Mouse (Mus musculus) monocyte, adult 5-6 weeks (primary cell): ENCODE measurements around the gene Slc2a12. TPM values are rescaled to one million over a fixed set of nuclear protein-coding genes. Genes with fewer than 3 reads are reported as not detected.
A peak's percentile ranks its signal among the peaks of the same experiment; 100 is the strongest.

Experiments used
- ATAC-seq: fragments of 153-309, 156-312 bp; replicated peaks from 2 replicates; pipeline ENCODE4 v1.8.0; 2017; ENCODE audit warnings: mild to moderate bottlenecking; ENCODE audit not compliant: low TSS enrichment, insufficient number of reproducible peaks, severe bottlenecking, poor library complexity, low FRiP score
- total RNA-seq: library from RNA; stranded (forward); fragments of 200-1000, 200-491, 200-594 nt; gene quantifications from 3 replicates; pipeline ENCODE4 v1.2.3, GENCODE M21; 2017

Slc2a12 gene
- total RNA-seq, 1 experiment from 2014 or later = 0.76 TPM

- ATAC-seq = peak; percentile 75
These were observed 69.7 kb downstream of the Slc2a12 start for GRCm38 (mm10) chr10:22714520-22714919.

DNA sequence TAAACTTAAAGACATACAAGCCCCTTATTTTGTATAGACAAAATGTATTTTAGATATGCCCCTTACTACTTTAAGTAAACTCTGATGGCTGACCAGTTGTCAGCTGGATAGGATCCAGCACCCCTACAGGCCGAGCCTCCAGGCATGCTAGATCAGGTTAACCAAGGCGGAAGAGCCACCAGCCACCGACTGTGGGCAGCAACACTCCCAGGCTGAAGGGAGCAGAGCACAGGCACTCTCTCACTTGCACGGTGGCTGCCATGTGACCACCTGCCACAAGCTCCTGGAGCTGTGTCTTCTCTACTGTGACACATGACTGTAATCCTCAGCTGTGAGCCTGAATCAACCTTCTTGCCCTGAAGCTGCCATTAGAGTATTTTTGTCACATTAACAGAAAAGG lies 73.7 kb downstream of the Slc2a12 start:
- ATAC-seq = no peak

- ATAC-seq = no peak
These were observed 76.1 kb downstream of the Slc2a12 start for GRCm38 (mm10) chr10:22720781-22721529.

GRCm38 (mm10) chr10:22725166-22725565 lies 80.4 kb downstream of the Slc2a12 start:
- ATAC-seq = no peak

DNA sequence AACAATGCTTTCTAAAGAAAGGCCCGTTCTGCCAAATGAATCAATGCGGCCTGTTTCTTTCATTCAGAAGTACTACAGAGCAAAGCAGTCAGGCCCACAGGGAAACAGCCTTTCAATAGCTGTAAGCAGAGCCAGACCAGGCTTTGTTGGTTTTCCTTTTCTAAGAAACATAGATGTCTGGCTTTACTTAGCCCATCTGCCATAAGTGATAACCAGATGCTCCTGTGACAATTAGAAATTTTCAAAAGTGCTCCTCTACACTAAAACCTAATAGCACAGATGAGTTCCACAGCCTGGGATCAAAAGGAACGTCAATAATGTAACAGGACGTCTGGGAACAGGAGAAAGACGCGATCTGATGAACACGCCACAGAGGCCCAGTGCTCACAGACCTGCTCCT lies 81.5 kb downstream of the Slc2a12 start:
- no peak for ATAC-seq

GRCm38 (mm10) chr10:22728257-22728656 lies 83.4 kb downstream of the Slc2a12 start:
- no peak for ATAC-seq

DNA sequence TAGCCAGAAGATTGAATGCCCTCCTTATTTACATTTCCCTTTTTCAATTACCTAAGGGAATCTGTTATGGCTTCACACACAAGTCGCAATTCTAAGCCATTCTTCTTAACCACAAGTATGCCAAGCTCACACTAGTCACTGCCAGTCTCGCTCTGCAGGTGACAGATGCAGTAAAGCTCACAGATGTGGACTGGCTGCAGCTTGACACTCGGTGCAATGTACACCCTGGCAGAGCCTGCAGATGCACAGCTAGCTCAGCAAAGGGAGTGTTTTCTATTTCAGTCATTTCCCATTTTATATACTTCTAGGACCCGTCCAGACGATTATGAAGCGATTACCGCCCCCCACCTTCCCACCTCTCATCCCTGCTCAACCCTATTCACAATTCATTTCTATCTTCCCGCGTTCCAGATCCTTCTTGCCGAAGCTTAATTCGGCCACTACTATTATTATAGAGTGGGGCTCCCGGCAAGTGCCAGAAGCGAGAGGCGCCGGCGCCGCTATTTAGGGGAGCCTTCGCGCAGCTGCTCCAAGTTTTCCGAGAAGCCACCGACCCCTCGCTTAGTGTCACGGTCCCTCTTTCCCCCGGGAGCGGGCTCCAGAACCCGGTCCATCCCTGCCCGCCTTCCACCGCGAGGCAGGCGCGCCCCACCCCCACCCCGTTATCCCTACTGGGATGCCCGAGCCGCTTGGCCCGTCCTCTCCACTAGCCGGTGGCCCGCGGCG lies 85.6 kb downstream of the Slc2a12 start:
- ATAC-seq = no peak

- ATAC-seq = no peak; the same call in 1 of the 2 replicates
These were observed 86.1 kb downstream of the Slc2a12 start for GRCm38 (mm10) chr10:22730992-22731271.

DNA sequence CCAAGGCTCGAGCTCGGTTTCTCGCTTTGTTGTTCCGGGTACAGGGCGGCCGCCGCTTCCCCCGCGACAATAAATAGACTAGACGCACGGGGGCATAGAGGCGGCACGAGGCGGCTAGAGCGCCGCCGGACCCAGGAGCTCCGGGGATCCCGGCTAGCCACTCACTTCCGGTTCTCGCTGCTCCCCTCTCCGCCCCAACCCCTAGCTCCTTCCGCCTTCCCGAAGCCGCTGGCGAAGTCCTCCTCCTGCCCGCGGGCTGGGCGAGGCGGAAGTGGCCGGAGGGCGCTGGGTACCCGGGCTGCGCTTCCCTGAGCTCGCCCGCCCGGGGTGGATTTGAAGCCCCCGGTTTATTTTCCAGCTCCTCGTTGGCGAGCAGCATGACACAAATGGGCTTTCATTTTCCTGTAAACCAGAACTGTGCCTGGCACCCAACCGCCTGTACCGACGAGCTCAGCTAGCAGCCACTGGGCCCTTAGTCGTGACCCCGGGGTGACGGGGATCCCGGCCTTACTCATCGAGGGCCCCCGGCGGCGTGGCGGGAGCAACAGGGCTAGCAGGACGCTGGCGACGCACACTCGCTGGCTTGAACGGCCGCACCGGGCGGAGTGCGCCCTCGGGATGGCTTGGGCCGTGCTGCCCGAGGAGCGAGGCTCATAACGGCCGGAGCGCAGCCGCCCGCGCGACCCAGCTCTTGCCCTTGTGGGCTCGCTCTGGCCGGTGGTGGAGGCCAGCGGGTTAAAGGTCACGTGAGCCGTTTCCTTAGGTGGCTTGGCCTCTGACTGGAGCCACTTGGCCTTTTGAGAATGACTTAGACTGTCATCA lies 86.7 kb downstream of the Slc2a12 start, which contains the start of gene Tbpl1:
Tbpl1 (minus strand) TSS at position 667 of the 822 bp plus-strand sequence.
- ATAC-seq = peak; percentile 89

- peak; percentile 71 for ATAC-seq
These were observed 87.4 kb downstream of the Slc2a12 start for GRCm38 (mm10) chr10:22732181-22732580.

GRCm38 (mm10) chr10:22745922-22746321 lies 101.1 kb downstream of the Slc2a12 start:
- no peak for ATAC-seq

GRCm38 (mm10) chr10:22746334-22747322 lies 101.8 kb downstream of the Slc2a12 start:
- peak; percentile 73 for ATAC-seq

DNA sequence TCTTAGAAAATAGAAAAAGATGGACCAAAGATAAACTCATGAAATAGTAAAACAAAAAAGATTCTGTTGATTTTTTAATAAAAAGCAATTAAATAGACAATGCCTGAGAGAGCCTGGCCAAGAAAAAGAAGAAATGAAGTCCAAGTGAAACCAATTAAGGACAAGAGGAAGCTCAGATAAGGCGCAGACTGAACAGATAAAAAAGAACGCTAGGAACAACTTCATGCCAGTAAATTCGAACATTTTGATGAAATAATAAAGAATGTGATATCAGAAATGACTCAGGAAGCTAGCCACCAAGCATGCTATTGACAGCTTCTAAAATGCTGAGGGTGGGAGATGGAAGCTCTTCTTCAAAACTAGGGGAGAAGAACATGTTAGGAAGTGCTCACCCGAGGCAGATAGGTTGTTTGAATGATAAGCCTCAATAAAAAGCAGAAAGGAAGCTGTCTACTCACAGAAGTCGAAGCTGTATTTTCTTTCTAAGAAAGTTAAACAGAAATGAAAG lies 106.4 kb downstream of the Slc2a12 start:
- no peak for ATAC-seq

Other genes with a start within 250 kb of the Slc2a12 start
- gene Tbpl1, start 86.9 kb downstream of the Slc2a12 start, total RNA-seq = 68.4 to 92.5 TPM (median 74.4 TPM) in 3 replicates
- not detected in 3 replicates for gene Tcf21, start 175.2 kb downstream of the Slc2a12 start, total RNA-seq